8 mouse cellular contexts compared by ENCODE assay signal in the genomic region with DNA sequence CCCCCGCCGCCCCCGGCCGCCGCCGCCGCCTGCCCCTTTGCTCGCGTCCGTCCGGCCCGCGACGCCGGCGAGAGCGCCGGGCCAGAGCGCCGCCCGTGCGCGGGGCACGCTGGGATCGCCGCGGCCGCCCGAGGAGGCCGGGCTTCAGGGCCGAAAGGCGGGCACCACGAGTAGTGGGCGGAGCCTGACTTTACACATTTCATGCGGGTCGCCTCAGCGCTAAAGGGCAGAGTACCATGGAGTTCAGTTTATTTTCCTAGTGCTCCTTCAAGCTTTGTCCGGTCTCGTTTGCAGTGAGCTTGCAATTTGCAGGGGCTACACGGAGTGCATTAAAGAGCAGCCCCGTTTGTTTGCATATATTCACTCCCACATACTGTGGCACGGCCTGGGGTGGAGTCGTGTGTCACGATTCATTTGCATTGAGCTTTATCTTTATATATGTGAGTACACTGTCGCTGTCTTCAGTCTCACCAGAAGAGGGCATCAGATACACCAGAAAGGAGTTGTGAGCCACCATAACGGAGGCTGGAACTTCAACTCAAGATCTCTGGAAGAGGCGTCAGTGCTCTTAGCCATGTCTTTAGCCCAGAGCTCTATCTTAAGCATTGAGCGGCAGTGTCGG. TPM values are rescaled to one million over a fixed set of nuclear protein-coding genes. Genes with fewer than 3 reads are reported as not detected.
DNase-seq lines count a peak whose midpoint lies in the region; ATAC-seq and TF ChIP-seq lines count a peak whose summit lies in the region.

Gene Tmem259, minus strand, starts transcription at position 136 of the 622 bp plus-strand sequence.

- intact Hi-C loops in gastrocnemius, adult 2 months (cut with DNase I) = loop anchor here (2.0 kb wide), 1 partner anchor 180 kb away; the partner anchor contains the start of gene Cirbp
- intact Hi-C loops in left cerebral cortex, adult 2 months (cut with DNase I) = loop anchor here (1.0 to 10.0 kb wide), 4 partner anchors 24 to 260 kb away; partner anchors contain the start of genes Ndufs7, Polr2e, Stk11 and Wdr18

- ATAC-seq in common myeloid progenitor, adult 5-6 weeks (replicated peaks; ENCODE audit: low read depth, poor library complexity, severe bottlenecking) = peak; percentile 42
- ATAC-seq in hindbrain, embryonic 16.5 days = peak; percentile 83

- peaks cover 45% of the 10 kb centered on the region for H3K79me2 ChIP-seq in macrophage (ENCODE audit: inconsistent target)

- peaks cover 31% of the 10 kb centered on the region for H3K4me1 ChIP-seq in hindbrain, embryonic 16.5 days (ENCODE audit: control insufficient read depth, insufficient read depth, low read depth, low read length)

- H3K36me3 ChIP-seq in hindbrain, embryonic 16.5 days (ENCODE audit: control insufficient read depth, insufficient read depth, low read length) = no peaks in the 10 kb centered on the region
- H3K36me3 ChIP-seq in macrophage (ENCODE audit: inconsistent target) = peaks cover 3% of the 10 kb centered on the region; the same call in 1 of the 2 replicates

- peaks cover 16% of the 10 kb centered on the region for H3K27me3 ChIP-seq in hindbrain, embryonic 16.5 days (replicated peaks; ENCODE audit: control insufficient read depth, insufficient read depth, low read length)

- no peaks in the 10 kb centered on the region for H3K9me3 ChIP-seq in hindbrain, embryonic 16.5 days (ENCODE audit: control insufficient read depth, low read length)

- peak within 1 kb of the TSS; percentile 98 for H3K4me2 ChIP-seq in hindbrain, embryonic 16.5 days (ENCODE audit: low read length)

- peak; percentile 90 for DNase-seq in adipocyte (ENCODE audit: low spot score)
- DNase-seq in gastrocnemius, adult 2 months = peak; percentile 92
- DNase-seq in left cerebral cortex, adult 2 months (ENCODE audit: extremely low spot score in 1 of 2, low spot score in 2 of 2) = peak; percentile 84 to 85
- DNase-seq in right cerebral cortex, adult 2 months (ENCODE audit: low spot score in 2 of 2) = peak; percentile 78 to 87
- peak; percentile 80 for DNase-seq in urinary bladder, postnatal 25 days (ENCODE audit: low spot score)

- H3K27ac ChIP-seq in gastrocnemius, adult 2 months = peak within 1 kb of the TSS; percentile 99
- peak within 1 kb of the TSS; percentile 94 for H3K27ac ChIP-seq in hindbrain, embryonic 16.5 days (ENCODE audit: low read depth, low read length)
- peak within 1 kb of the TSS; percentile 98 for H3K27ac ChIP-seq in left cerebral cortex, adult 2 months
- peak within 1 kb of the TSS; percentile 93 for H3K27ac ChIP-seq in macrophage

- under 1% methylated on average over 31 of the region's 49 CpGs for WGBS in hindbrain, embryonic 16.5 days
- 0% methylated on average over 27 of the region's 49 CpGs for WGBS in macrophage (ENCODE audit: missing documents)

- H3K9ac ChIP-seq in hindbrain, embryonic 16.5 days (ENCODE audit: low read depth, low read length) = peak within 1 kb of the TSS; percentile 93

- peak; percentile 56 for TF ChIP-seq CTCF in gastrocnemius, adult 2 months (IDR thresholded peaks at IDR 0.05)
- TF ChIP-seq CTCF in left cerebral cortex, adult 2 months (IDR thresholded peaks at IDR 0.05) = peak; percentile 63

- peak within 1 kb of the TSS; percentile 88 for H3K4me3 ChIP-seq in gastrocnemius, adult 2 months
- peak within 1 kb of the TSS; percentile 80 for H3K4me3 ChIP-seq in hindbrain, embryonic 16.5 days (ENCODE audit: low read length)
- peak within 1 kb of the TSS; percentile 77 for H3K4me3 ChIP-seq in left cerebral cortex, adult 2 months
- H3K4me3 ChIP-seq in macrophage (ENCODE audit: inconsistent target) = peak within 1 kb of the TSS; percentile 74

RNA-seq across cellular contexts. Expression of gene Tmem259, which starts in this region (rescaled TPM):
- total RNA-seq in common myeloid progenitor, adult 5-6 weeks (2017) = 44.8 and 56.7 TPM in 2 replicates
- 10 to 100 TPM; 70.9 to 75.1 TPM for total RNA-seq in gastrocnemius, adult 2 months (2021)
- 11.7 and 17.4 TPM in 2 replicates for polyA plus RNA-seq in hindbrain, embryonic 16.5 days (2015; fragmentation: Nextera tagmentation; extraction: Ambion mirVana)
- 100 to 1,000 TPM; 122 to 126 TPM for total RNA-seq in left cerebral cortex, adult 2 months (2021)
- 100 to 1,000 TPM in 21 of 26 experiments, 10 to 100 TPM in 5; 84.6 to 188 (median 132) TPM for total RNA-seq in macrophage (2018; cell fraction: chromatin; rRNA removed)
- total RNA-seq in macrophage (2018; cell fraction: cytosol; rRNA removed) = 10 to 100 TPM; 33.9 to 69.6 (median 55.1) TPM
- total RNA-seq in macrophage (2018; cell fraction: nucleus; rRNA removed) = 100 to 1,000 TPM in 19 of 26 experiments, 10 to 100 TPM in 7; 57.2 to 171 (median 117) TPM
- 37.3 to 67.6 TPM (median 52.3 TPM) in 3 replicates for polyA plus RNA-seq in macrophage (2018)

Comparison
In these comparisons a context has a peak if more than half of its experiments do, and no peak if none do; other contexts are left out.
1. Peak in every context shown above with its lines: DNase-seq, ATAC-seq, H3K4me3 ChIP-seq and H3K27ac ChIP-seq.